Mouse (Mus musculus) spleen, postnatal 10 days (tissue): ENCODE results near the gene Rnf39.
"Not testable (repeated sequence)": the region's sequence is repeated elsewhere in the genome, so short reads cannot be mapped to it uniquely, and the experiment has no call there.

Experiments used
- DNase-seq, 2 experiments: peaks; one replicate each; pipeline ENCODE4 v3.0.0; 2021 to 2022; ENCODE audit warnings: low spot score in 2 of 2

The Rnf39 gene

DNA sequence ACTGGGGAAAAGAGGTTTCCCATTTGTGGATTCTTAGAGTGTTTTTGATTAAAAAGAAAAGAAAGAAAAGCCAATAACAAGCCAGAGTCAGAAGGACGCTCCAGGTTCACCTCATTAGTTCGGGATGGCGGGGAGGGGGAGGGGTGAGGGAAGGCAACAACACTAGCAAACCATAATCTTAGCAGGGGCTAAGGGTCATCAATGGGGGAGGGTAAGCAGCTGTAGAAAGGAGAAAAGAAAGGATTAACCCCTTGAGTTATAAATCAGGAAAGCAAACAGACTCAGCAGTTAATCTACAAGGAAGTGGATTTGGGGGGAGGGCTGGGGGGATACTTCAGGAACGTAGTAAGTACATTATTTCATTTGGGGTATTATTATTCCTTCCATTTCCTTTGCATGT, 39.1 kb downstream of the Rnf39 start:
- no peak for DNase-seq

DNA sequence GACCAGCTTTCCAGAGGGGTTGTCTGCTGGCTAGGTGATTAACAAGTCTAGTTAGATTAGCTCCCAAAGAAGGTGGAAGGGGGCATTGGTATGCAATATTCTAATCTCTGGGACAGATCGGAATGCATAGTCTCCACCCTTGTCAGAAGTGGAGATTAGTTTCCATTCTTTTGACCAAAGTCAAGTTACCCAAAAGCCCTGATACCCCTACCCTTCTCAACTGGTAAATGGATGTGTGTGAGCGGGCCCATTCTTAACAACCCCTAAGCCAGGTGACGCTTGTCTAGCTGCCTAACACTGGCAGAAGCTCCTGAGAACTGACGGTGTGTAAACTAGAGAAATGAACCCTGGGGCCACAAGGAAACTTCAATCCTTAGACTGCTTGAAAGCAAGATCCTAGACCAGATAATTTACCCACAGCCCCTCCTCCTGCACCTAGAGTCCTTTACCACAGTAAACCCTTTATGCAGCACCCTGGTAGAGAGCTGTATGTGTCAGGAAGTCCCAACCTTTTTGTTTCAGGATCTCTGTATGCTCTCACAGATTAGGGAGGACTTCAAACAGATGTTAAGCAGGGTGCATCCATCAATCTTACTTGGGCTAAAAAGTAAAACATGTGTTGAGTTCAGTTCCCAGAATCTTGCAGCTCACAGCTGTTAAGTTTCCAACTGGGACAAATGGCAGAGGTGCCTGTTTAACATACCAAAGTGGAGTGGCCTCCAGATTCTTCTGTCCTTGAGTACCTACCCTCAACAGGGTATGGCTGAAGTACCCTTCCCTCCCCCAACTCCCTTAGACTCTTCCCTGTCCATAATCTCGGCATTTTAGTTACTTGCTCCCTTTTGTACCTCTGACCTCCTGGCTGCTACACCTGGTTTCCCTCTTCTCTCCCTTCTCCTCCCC, 39.8 kb downstream of the Rnf39 start:
- no peak for DNase-seq

DNA sequence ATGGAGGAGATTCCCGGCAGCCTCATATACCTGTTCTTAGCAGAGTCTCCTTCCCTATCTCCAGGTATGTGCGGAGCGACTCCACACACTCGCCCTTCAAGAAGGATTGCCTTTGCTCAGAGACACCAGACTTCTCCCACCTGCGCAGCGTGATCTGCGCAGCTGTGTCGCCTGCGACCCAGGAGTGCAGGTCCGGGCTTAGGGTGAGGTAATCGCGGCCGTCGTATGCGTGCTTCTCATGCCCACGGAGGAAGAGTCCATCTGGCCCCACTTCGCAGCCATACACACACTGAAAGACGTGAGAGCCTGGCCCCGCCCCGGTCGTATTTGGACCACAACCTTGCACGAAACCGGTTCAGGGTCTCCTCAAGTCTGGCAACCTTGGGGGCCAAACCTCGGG, 45.8 kb downstream of the Rnf39 start:
- no peak for DNase-seq

DNA sequence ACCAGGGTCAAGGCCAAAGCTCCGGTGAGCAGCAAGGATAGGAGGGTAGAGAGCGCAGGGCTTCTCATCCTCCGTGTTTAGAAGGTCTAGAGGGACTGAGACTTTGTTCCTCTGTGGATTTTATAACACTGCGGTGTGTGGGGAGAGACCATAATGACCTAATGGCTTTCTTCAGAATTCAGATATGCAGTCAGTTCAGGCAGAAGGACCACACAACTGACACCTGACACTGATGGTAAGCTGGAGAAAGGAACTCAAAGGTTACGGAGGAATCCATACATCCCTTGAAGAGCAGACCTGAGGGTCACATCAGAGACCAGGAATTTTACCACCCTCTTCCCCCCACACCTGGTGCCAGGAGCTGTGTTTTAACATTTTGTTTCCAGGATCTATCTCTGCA, 46.7 kb downstream of the Rnf39 start, which contains the start of gene H2-M5:
H2-M5 (minus strand) TSS at position 101 of the 400 bp plus-strand sequence.
- DNase-seq = no peak

DNA sequence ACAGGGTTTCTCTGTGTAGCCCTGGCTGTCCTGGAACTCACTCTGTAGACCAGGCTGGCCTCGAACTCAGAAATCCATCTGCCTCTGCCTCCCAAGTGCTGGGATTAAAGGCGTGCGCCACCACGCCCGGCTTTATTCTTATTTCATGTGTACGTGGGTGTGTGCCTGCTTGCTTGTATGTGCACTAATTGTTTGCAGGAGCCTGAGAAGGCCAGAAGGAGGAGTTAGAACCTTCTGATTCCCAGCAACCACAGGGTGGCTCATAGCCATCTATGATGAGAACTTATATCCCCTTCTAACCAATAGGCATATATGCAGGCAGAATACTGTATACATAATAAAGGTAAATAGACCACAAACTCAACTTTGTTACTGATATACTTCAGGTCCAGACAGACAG, 47.9 kb downstream of the Rnf39 start:
- not testable (repeated sequence) for DNase-seq

DNA sequence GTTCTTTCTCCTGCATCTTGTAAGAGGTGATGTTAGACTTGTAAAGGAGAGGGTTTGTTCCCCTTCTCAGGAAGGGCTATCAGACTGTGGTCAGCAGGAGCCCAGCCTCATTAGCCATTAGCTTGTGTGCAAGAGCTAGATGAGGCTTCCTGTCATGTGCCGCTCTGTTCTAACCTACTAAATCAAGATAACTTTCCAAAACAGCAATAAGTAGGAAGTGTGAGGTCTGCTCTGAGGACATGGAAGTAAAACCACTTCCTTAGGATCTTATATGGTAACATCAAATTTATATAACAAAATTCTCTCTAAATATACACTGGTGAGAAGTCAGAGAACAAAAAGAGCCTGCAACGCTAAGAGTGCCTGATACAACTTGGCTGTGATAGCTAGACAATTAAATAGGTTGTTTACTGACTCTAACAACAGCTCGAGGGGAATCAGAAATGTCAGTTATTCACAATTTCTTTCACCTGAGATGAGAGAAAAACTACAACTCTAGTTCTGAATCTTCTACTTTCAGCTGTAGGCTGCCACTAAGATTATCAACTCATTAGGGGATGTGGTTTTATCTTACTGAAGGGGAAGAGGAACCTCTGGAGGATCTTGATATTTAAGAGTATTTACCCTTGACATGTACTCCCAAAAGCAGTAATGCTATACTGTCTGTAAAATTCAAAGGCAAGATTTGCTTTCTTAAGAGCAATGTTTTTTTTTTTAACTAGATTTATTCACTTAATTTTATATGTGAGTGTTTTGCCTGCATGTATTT, 49.8 kb downstream of the Rnf39 start:
- DNase-seq = no peak

DNA sequence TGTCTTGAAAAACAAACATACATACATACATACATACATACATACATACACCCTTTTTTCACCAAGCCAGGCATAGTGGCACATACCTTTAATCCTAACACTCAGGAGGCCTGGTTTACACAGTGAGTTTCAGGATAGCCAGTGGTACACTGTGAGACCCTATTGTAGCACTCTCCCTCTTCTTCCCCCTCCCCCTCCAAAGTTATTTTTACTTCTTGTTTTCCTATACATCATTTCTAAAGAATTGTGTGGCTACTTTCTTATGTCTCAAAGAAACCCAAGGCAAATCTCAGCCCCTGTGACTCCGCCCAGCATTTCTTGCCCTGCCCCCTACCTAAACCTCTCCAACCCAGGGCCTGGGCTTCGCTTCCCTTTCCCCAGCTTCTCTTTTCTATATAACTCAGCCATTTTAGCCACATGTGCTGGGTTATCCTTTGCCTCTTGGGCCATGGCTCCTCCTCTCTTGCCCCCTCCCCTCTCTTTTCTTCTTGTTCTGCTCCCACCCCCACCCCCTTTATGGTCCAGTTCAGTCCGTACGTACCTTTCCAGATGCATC, 51.1 kb downstream of the Rnf39 start:
- DNase-seq = no peak

DNA sequence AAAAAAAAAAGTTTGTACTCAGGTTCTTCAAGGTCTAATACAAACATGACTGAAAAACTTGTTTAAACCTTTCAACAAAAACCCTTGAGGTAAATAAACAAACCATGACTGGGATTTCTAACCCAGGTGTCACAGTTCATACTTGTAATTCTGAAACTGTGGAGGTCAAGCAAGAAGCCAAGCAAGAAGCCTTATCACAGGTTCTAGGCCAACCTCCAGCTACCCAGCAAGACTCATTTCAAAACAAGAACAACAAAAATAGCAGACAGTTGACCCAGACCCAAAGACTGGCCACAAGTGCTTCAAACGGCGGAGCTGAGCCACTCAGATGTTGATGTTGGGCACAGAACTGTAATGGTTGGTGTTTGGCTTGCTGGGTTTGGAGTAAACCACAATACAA, 51.8 kb downstream of the Rnf39 start:
- DNase-seq = no peak

DNA sequence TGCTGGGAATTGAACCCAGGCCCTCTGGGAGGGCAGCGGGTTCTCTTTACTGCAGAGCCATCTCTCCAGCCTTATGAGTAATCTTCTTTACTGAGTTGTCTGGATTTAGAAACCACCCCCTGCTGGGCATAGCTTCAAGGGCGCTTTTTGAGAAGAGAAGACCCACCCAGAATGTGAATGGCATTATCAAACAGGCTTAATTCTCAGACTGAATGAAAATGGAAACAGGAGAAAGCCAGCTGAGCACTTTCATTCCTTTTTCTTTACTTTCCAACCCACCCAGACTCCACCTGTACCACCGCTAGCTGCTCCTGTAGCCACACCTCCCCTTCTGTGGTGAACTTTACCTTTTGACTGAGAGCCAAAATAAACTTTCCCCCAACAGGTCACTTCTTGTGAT, 52.7 kb downstream of the Rnf39 start:
- no peak for DNase-seq

DNA sequence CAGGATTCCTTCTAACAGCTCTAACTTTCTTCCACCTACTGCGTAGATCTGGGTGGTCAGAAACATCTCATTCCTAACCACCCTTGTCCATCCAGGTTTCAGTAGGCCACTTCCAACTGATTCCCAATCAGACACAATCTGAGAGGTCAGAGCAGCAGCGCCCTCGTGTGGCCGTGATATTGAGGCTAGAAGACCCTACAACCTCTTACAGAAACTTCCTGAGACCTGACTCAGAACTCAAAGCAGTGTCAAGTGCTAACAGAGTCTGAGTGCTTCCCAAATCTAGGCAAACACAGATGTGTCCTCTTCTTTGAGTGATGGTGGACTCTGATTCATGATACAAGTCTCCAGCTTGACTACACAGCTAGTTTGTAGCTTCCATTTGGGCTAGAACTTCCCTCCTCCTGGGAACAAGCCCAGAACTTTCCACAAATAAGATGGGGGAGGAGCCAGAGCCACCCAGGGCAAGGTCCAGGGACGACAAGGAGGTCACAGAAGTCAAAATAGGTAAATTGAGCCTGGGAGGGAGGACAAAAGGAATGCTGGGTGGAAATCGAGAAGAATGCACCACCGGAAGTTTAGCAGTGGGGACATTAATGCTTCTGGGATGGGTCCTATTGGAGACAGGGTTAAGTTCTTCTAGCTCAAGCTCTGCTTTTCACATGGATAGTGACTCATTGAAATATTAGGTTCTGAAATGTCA, 54.5 kb downstream of the Rnf39 start:
- peak; percentile 37 to 78 for DNase-seq
